Mouse (Mus musculus) neural tube, embryonic 11.5 days (tissue): ENCODE measurements around the gene Akap9. TPM values are rescaled to one million over a fixed set of nuclear protein-coding genes. Genes with fewer than 3 reads are reported as not detected.

ENCODE experiments used
- ATAC-seq: fragments of 200-750 bp; cut with Nextera tagmentation; 2 replicates; pipeline ENCODE4 v1.8.0; 2017; ENCODE audit warnings: moderate number of reproducible peaks, mild to moderate bottlenecking, moderate TSS enrichment, moderate library complexity; ENCODE audit not compliant: insufficient read depth, low FRiP score, low TSS enrichment
- DNase-seq: peaks from one replicate; pipeline ENCODE4 v3.0.0-alpha.2; 2015; ENCODE audit warnings: low spot score
- H3K27ac ChIP-seq: fragments of 300-500 bp; sonication (generic); 2 replicates; pipeline ENCODE4 v1.5.1; 2014; ENCODE audit warnings: low read depth, mild to moderate bottlenecking, low read length
- H3K27me3 ChIP-seq: fragments of 300-500 bp; sonication (generic); 2 replicates; pipeline ENCODE4 v1.6.1; 2014; ENCODE audit warnings: mild to moderate bottlenecking, low read length, mixed read lengths; ENCODE audit not compliant: control insufficient read depth, insufficient read depth
- H3K36me3 ChIP-seq: fragments of 300-500 bp; sonication (generic); 2 replicates; pipeline ENCODE4 v1.6.1; 2014; ENCODE audit warnings: mild to moderate bottlenecking, low read length, moderate library complexity, mixed read lengths; ENCODE audit not compliant: control insufficient read depth, insufficient read depth
- H3K4me1 ChIP-seq: fragments of 300-500 bp; sonication (generic); 2 replicates; pipeline ENCODE4 v1.6.1; 2014; ENCODE audit warnings: low read length, mixed read lengths; ENCODE audit not compliant: control insufficient read depth, insufficient read depth
- H3K4me2 ChIP-seq: fragments of 300-500 bp; sonication (generic); 2 replicates; pipeline ENCODE4 v1.6.1; 2014; ENCODE audit warnings: low read depth, mild to moderate bottlenecking, moderate library complexity
- H3K4me3 ChIP-seq: fragments of 300-500 bp; sonication (generic); 2 replicates; pipeline ENCODE4 v1.5.1; 2014; ENCODE audit warnings: low read depth, low read length
- H3K9ac ChIP-seq: fragments of 300-500 bp; sonication (generic); 2 replicates; pipeline ENCODE4 v1.6.1; 2014; ENCODE audit warnings: mild to moderate bottlenecking, low read length
- H3K9me3 ChIP-seq: fragments of 300-500 bp; sonication (generic); 2 replicates; pipeline ENCODE4 v1.6.1; 2016; ENCODE audit warnings: low read length; ENCODE audit not compliant: control insufficient read depth
- WGBS: fragments of 180-500 bp; shearing (Covaris S2); extraction: QIAGEN DNeasy Blood & Tissue Kit; methylation state at CpG from one replicate; pipeline ENCODE4 v1.1.7; 2014; 5-methylcytosine and 5-hydroxymethylcytosine counted together
- polyA plus RNA-seq: library from polyadenylated mRNA; unstranded; fragments of >200 nt; fragmentation: Nextera tagmentation; extraction: Ambion mirVana; gene quantifications from 2 replicates; pipeline ENCODE4 v1.2.1, GENCODE M21; 2014

The Akap9 gene
- polyA plus RNA-seq, 1 experiment from 2014 or later, result 144 TPM

GRCm38 (mm10) chr5:4081513-4081912, 153.7 kb downstream of the Akap9 start:
- no peak for ATAC-seq
- Histone ChIP-seq H3K27me3 (no peaks in the 10 kb centered on the region), H3K4me3 (no peak overlapping the region), H3K9ac (no peak overlapping the region), H3K27ac (no peak overlapping the region), H3K36me3 (peaks cover 19% of the 10 kb centered on the region; the same call in 1 of the 2 replicates), H3K4me2 (no peak overlapping the region), H3K9me3 (no peaks in the 10 kb centered on the region), H3K4me1 (no peaks in the 10 kb centered on the region)
- DNase-seq, result no peak
- 91% methylated on average over 2 of the region's 2 CpGs for WGBS

GRCm38 (mm10) chr5:4084948-4085347, 157.1 kb downstream of the Akap9 start:
- no peak overlapping the region for H3K9ac ChIP-seq
- peaks cover 18% of the 10 kb centered on the region; the same call in 1 of the 2 replicates for H3K36me3 ChIP-seq
- ATAC-seq (no peak), DNase-seq (no peak)
- H3K4me3 ChIP-seq, result no peak overlapping the region
- no peaks in the 10 kb centered on the region for H3K9me3 ChIP-seq
- no peak overlapping the region for H3K27ac ChIP-seq
- no peaks in the 10 kb centered on the region for H3K4me1 ChIP-seq
- 97% methylated on average over 7 of the region's 7 CpGs for WGBS
- H3K27me3 ChIP-seq, result no peaks in the 10 kb centered on the region
- no peak overlapping the region for H3K4me2 ChIP-seq

- 83% methylated on average over 4 of the region's 4 CpGs for WGBS
- DNase-seq, result no peak
- H3K4me2 ChIP-seq, result no peak overlapping the region
- H3K9me3 ChIP-seq, result no peaks in the 10 kb centered on the region
- ATAC-seq, result no peak
- H3K4me1 ChIP-seq, result no peaks in the 10 kb centered on the region
- no peak overlapping the region for H3K27ac ChIP-seq
- no peaks in the 10 kb centered on the region for H3K27me3 ChIP-seq
- H3K4me3 ChIP-seq, result no peak overlapping the region
- peaks cover 17% of the 10 kb centered on the region; the same call in 1 of the 2 replicates for H3K36me3 ChIP-seq
- no peak overlapping the region for H3K9ac ChIP-seq
These were observed 158.5 kb downstream of the Akap9 start for GRCm38 (mm10) chr5:4086309-4086708.

GRCm38 (mm10) chr5:4088190-4088589, 160.3 kb downstream of the Akap9 start:
- WGBS, result 90% methylated on average over 5 of the region's 5 CpGs
- no peak overlapping the region for H3K4me3 ChIP-seq

GRCm38 (mm10) chr5:4094471-4094870, 166.6 kb downstream of the Akap9 start:
- ATAC-seq (no peak), DNase-seq (no peak)
- Histone ChIP-seq H3K27me3 (no peaks in the 10 kb centered on the region), H3K36me3 (peaks cover 22% of the 10 kb centered on the region), H3K4me3 (no peak overlapping the region), H3K4me2 (no peak overlapping the region), H3K9ac (no peak overlapping the region), H3K9me3 (no peaks in the 10 kb centered on the region), H3K4me1 (no peaks in the 10 kb centered on the region), H3K27ac (no peak overlapping the region)
- WGBS, result over 99% methylated on average over 5 of the region's 5 CpGs

More at GRCm38 (mm10) chr5:4088190-4088589, 160.3 kb downstream of the Akap9 start:
- H3K36me3 ChIP-seq, result peaks cover 18% of the 10 kb centered on the region; the same call in 1 of the 2 replicates
- H3K9ac ChIP-seq, result no peak overlapping the region
- no peaks in the 10 kb centered on the region for H3K27me3 ChIP-seq
- no peak overlapping the region for H3K4me2 ChIP-seq
- no peak overlapping the region for H3K27ac ChIP-seq
- H3K4me1 ChIP-seq, result no peaks in the 10 kb centered on the region
- no peak for ATAC-seq
- no peaks in the 10 kb centered on the region for H3K9me3 ChIP-seq
- no peak for DNase-seq

- Histone ChIP-seq H3K4me3 (no peak overlapping the region), H3K27me3 (no peaks in the 10 kb centered on the region), H3K9ac (no peak overlapping the region), H3K27ac (no peak overlapping the region), H3K4me1 (peaks cover 8% of the 10 kb centered on the region; the same call in 1 of the 2 replicates), H3K36me3 (peaks cover 14% of the 10 kb centered on the region), H3K9me3 (no peaks in the 10 kb centered on the region), H3K4me2 (no peak overlapping the region)
- 95% methylated on average over 4 of the region's 4 CpGs for WGBS
- DNase-seq (no peak), ATAC-seq (no peak)
These were observed 173.2 kb downstream of the Akap9 start for GRCm38 (mm10) chr5:4101031-4101430.

GRCm38 (mm10) chr5:4101770-4102169, 173.9 kb downstream of the Akap9 start:
- no peaks in the 10 kb centered on the region for H3K9me3 ChIP-seq
- H3K27me3 ChIP-seq, result no peaks in the 10 kb centered on the region
- no peak overlapping the region for H3K4me3 ChIP-seq
- WGBS, result 96% methylated on average over 2 of the region's 2 CpGs
- no peak overlapping the region for H3K9ac ChIP-seq
- DNase-seq (no peak), ATAC-seq (no peak)
- no peak overlapping the region for H3K27ac ChIP-seq
- peaks cover 8% of the 10 kb centered on the region; the same call in 1 of the 2 replicates for H3K4me1 ChIP-seq
- H3K4me2 ChIP-seq, result no peak overlapping the region
- H3K36me3 ChIP-seq, result peaks cover 14% of the 10 kb centered on the region

GRCm38 (mm10) chr5:4103626-4104340, 175.9 kb downstream of the Akap9 start:
- H3K27me3 ChIP-seq, result no peaks in the 10 kb centered on the region
- no peak for DNase-seq
- ATAC-seq, result peak; percentile 56; the same call in 1 of the 2 replicates

More at GRCm38 (mm10) chr5:4103626-4104340, 175.9 kb downstream of the Akap9 start:
- Histone ChIP-seq H3K4me1 (peaks cover 8% of the 10 kb centered on the region; the same call in 1 of the 2 replicates), H3K27ac (peak overlapping the region; percentile 96), H3K4me3 (peak overlapping the region; percentile 97), H3K4me2 (peak overlapping the region; percentile 73), H3K36me3 (peaks cover 14% of the 10 kb centered on the region), H3K9ac (peak overlapping the region; percentile 80), H3K9me3 (no peaks in the 10 kb centered on the region)
- under 1% methylated on average over 41 of the region's 41 CpGs for WGBS
